Mouse (Mus musculus) liver, adult 2 months (tissue): ENCODE results near the gene Dnaaf1. TPM values are rescaled to one million over a fixed set of nuclear protein-coding genes. Genes with fewer than 3 reads are reported as not detected.

ENCODE experiments used
- DNase-seq: peaks from one replicate; pipeline ENCODE4 v3.0.0-alpha.2; 2011; ENCODE audit warnings: low read depth, low spot score; ENCODE audit errors: extremely low read depth
- H3K27ac ChIP-seq: fragments of 200-500 bp; replicated peaks from 2 replicates; pipeline ENCODE4 v1.5.1; 2012; ENCODE audit warnings: low read depth, mild to moderate bottlenecking, control low read depth, inconsistent platforms, low read length; ENCODE audit not compliant: insufficient read depth
- H3K27me3 ChIP-seq: fragments of 200-500 bp; 2 replicates; pipeline ENCODE4 v1.6.1; 2012; ENCODE audit warnings: mild to moderate bottlenecking, moderate library complexity, low read length, inconsistent platforms; ENCODE audit not compliant: control insufficient read depth, insufficient read depth
- H3K36me3 ChIP-seq: fragments of 200-500 bp; 2 replicates; pipeline ENCODE4 v1.6.1; 2012; ENCODE audit warnings: low read length, inconsistent platforms; ENCODE audit not compliant: control insufficient read depth, insufficient read depth
- H3K4me1 ChIP-seq: fragments of 200-500 bp; 2 replicates; pipeline ENCODE4 v1.6.1; 2011; ENCODE audit warnings: low read length; ENCODE audit not compliant: control insufficient read depth, insufficient read depth
- H3K4me3 ChIP-seq: fragments of 200-500 bp; 2 replicates; pipeline ENCODE4 v1.5.1; 2011; ENCODE audit warnings: low read depth, mild to moderate bottlenecking, control low read depth, low read length, moderate library complexity; ENCODE audit not compliant: insufficient read depth
- H3K79me2 ChIP-seq: fragments of 200-500 bp; 2 replicates; pipeline ENCODE4 v1.6.1; 2012; ENCODE audit warnings: inconsistent platforms, mild to moderate bottlenecking, low read length, moderate library complexity; ENCODE audit not compliant: control insufficient read depth, insufficient read depth
- H3K9ac ChIP-seq: fragments of 200-500 bp; 2 replicates; pipeline ENCODE4 v1.6.1; 2012; ENCODE audit warnings: low read depth, mild to moderate bottlenecking, control low read depth, inconsistent platforms, low read length
- CTCF ChIP-seq: fragments of 200-500 bp; IDR thresholded peaks from 2 replicates; pipeline ENCODE4 v1.5.1; 2011; ENCODE audit warnings: low read depth, low read length, control low read depth
- POLR2A ChIP-seq: fragments of 200-500 bp; IDR thresholded peaks from 2 replicates; pipeline ENCODE4 v1.6.1; 2011; ENCODE audit warnings: low read length, control low read depth; ENCODE audit not compliant: insufficient read depth; ENCODE audit errors: extremely low read depth
- WGBS: fragments of 180-500 bp; shearing (Covaris S2); methylation state at CpG from one replicate; pipeline ENCODE4 v1.1.7; 2018; 5-methylcytosine and 5-hydroxymethylcytosine counted together
- polyA plus RNA-seq: library from polyadenylated mRNA; depleted of rRNA; stranded (reverse); fragments of >200 nt; gene quantifications from 2 replicates; pipeline ENCODE4 v1.2.3, GENCODE M21; 2012
- total RNA-seq: library from RNA; depleted of rRNA; stranded (reverse); fragments of >200 nt; gene quantifications from 2 replicates; pipeline ENCODE4 v1.2.3, GENCODE M21; 2014

Gene Dnaaf1
- total and polyA plus RNA-seq, 2 experiments, result not detected

DNA sequence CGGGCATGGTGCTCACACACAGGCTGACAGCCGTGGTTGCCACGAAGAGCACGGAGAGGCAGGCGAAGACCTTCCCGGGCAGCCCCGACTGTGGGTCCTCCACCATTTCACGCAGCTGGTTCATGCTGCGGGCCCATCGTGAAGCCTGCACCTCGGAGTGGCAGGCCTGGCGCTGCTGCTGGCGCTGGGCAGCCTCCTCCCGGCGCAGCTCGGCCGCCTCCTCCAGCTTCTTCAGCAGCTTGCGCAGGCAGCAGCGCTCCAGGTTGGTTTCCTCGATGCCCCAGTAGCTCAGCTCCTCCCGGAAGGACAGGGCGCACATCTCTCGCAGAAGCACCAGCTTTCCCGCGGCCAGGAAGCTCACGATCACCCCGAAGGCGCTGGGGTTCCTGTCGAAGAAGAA is 57.9 kb downstream of the Dnaaf1 start:
- H3K27ac ChIP-seq, result no peak overlapping the region
- H3K36me3 ChIP-seq, result no peaks in the 10 kb centered on the region
- TF ChIP-seq CTCF (no peak), POLR2A (no peak)
- no peaks in the 10 kb centered on the region; the same call in 1 of the 2 replicates for H3K4me1 ChIP-seq
- WGBS, result 36% methylated on average over 29 of the region's 29 CpGs
- no peak overlapping the region for H3K9ac ChIP-seq
- no peak overlapping the region for H3K4me3 ChIP-seq
- no peaks in the 10 kb centered on the region for H3K79me2 ChIP-seq
- no peak for DNase-seq
- no peaks in the 10 kb centered on the region for H3K27me3 ChIP-seq

DNA sequence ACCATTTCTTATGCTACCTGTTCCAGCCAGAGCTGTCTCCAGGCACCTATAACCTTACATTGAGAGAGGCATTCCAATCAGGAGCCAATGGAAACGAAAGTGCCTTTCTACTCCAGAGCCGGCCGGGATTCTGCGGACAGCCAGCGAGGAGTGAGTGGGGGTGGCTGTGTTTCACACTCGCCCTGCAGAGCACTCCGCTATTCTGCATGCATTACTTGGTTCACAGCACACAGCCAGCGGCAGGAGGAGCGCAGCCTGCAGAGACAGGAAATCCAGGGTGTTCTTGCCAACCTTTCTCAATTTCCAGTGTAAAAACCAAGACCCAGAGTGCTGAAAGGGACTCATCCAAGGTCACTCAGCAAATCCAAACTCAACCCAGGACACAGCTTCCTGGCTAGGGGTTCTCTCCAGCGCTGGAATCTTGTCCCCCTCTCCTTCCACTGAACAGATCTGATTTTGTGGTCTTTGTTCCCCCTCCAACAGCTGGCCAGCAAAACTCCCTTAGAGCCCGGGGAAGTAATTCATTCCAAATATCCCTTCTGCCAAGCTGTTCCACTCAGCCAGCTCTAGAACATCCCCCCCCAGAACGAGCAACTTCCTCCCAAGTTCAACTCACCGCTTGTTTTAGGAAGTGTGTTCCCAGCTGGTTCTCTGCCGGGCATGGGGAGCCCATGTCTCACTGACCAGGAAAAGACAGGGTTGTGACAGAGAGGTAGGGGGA is 59.7 kb downstream of the Dnaaf1 start:
- peak; percentile 2 for DNase-seq
- H3K27ac ChIP-seq, result no peak overlapping the region
- no peaks in the 10 kb centered on the region; the same call in 1 of the 2 replicates for H3K4me1 ChIP-seq
- H3K79me2 ChIP-seq, result no peaks in the 10 kb centered on the region
- no peaks in the 10 kb centered on the region for H3K27me3 ChIP-seq
- no peak overlapping the region for H3K9ac ChIP-seq
- TF ChIP-seq CTCF, result no peak
- TF ChIP-seq POLR2A, result no peak
- H3K36me3 ChIP-seq, result no peaks in the 10 kb centered on the region
- no peak overlapping the region for H3K4me3 ChIP-seq
- 39% methylated on average over 14 of the region's 14 CpGs for WGBS

DNA sequence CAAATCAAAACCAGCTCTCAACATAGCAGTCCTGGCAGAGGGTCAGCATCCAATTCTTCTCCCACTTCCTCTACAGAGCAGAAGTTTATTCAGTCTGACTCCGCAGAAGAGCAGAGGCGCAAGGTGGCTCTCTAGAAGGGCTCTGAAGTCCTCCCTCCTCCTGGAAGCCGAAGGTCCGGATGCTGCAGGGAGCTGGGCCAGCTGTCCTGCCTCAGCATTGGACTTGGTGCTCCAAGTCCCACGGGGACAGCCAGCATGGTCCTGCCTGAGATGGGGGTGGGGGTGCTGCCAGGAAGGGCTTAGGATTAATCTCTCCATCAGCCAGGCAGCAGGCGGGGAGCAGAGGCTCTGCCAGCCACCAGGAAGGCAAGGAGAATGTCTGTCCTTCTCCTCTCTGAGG is 60.3 kb downstream of the Dnaaf1 start, which contains the start of gene Kcng4:
Gene Kcng4, minus strand, starts transcription at position 303 of the 400 bp plus-strand sequence.
- TF ChIP-seq POLR2A (no peak), CTCF (no peak)
- no peak within 1 kb of the TSS for H3K4me3 ChIP-seq
- H3K9ac ChIP-seq, result no peak within 1 kb of the TSS
- no peak for DNase-seq
- H3K79me2 ChIP-seq, result no peaks in the 10 kb centered on the region
- WGBS, result 49% methylated on average over 6 of the region's 6 CpGs
- no peak within 1 kb of the TSS for H3K27ac ChIP-seq
- no peaks in the 10 kb centered on the region; the same call in 1 of the 2 replicates for H3K4me1 ChIP-seq
- H3K27me3 ChIP-seq, result no peaks in the 10 kb centered on the region
- H3K36me3 ChIP-seq, result no peaks in the 10 kb centered on the region

DNA sequence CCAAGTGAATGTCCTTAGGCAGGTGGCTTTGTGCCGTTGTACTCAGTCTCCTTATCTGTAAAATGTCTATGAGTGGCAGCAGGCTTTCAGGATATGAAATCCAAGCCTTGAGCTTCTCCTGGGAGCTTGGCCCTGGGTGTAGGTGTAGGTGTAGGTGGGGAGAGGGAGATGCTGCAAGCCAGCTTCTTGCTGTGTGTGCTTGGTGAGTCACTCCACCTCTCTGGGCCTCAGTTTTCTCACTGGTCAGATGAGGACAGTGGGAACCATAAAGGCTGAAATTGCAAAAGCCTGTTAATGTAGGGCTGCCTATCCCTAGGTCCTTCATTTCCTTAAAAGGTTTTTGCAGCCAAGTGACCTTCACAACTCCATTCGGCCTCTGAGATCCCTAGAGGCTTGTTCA is 60.9 kb downstream of the Dnaaf1 start:
- no peak overlapping the region for H3K9ac ChIP-seq
- H3K4me3 ChIP-seq, result no peak overlapping the region
- no peak for TF ChIP-seq POLR2A
- no peak for TF ChIP-seq CTCF
- 42% methylated on average over 2 of the region's 2 CpGs for WGBS
- H3K4me1 ChIP-seq, result no peaks in the 10 kb centered on the region; the same call in 1 of the 2 replicates
- no peaks in the 10 kb centered on the region for H3K36me3 ChIP-seq
- H3K79me2 ChIP-seq, result no peaks in the 10 kb centered on the region
- H3K27me3 ChIP-seq, result no peaks in the 10 kb centered on the region
- DNase-seq, result peak; percentile 2
- H3K27ac ChIP-seq, result no peak overlapping the region

DNA sequence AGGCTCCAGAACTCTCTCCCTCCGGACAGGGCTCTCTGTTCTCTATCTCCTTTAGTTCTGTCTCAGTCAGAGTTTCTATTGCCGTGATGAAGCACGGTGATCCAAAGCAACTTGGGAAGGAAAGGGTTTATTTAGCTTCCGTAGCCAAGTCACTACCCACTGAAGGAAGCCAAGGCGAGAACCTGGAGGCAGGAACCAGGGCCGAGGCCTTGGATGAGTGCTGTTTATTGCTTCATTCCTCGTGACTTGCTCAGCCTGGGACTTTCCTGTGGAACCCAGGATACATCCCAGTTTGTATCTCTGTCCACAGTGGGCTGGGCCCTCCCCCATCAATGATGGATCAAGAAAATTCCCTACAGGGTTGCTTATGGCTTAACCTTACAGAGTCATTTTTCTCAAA is 61.7 kb downstream of the Dnaaf1 start:
- Histone ChIP-seq H3K4me3 (no peak overlapping the region), H3K27ac (no peak overlapping the region), H3K4me1 (no peaks in the 10 kb centered on the region; the same call in 1 of the 2 replicates), H3K36me3 (no peaks in the 10 kb centered on the region), H3K79me2 (no peaks in the 10 kb centered on the region), H3K9ac (no peak overlapping the region), H3K27me3 (no peaks in the 10 kb centered on the region)
- TF ChIP-seq POLR2A (no peak), CTCF (no peak)
- 70% methylated on average over 7 of the region's 7 CpGs for WGBS
- DNase-seq, result no peak

DNA sequence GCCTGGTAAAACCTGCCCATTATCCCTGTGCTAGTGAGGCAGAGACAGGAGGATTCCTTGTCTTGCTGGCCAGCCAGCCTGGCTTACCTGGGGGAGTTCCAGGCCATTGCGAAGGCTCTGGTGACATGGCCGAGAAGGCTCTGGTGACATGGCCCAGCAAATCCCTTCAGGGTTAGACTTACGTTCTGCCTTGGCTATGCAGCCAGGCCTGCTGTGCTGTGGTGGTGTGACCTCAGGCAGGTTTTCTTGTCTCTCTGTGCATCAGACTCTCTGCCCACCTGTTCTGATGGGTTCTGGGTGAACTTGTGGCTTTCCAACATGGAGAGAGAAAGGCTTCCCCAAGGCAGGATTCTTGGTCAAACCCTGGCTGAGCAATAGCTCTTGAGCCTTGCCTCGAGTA is 62.3 kb downstream of the Dnaaf1 start:
- WGBS, result 91% methylated on average over 4 of the region's 4 CpGs
- H3K9ac ChIP-seq, result no peak overlapping the region
- H3K79me2 ChIP-seq, result no peaks in the 10 kb centered on the region
- H3K27me3 ChIP-seq, result no peaks in the 10 kb centered on the region
- DNase-seq, result no peak
- H3K36me3 ChIP-seq, result no peaks in the 10 kb centered on the region
- no peaks in the 10 kb centered on the region; the same call in 1 of the 2 replicates for H3K4me1 ChIP-seq
- H3K4me3 ChIP-seq, result no peak overlapping the region
- TF ChIP-seq CTCF (no peak), POLR2A (no peak)
- H3K27ac ChIP-seq, result no peak overlapping the region
